Mouse (Mus musculus) ES-Bruce4 (cell line): ENCODE measurements around the gene Gab1. TPM values are rescaled to one million over a fixed set of nuclear protein-coding genes. Genes with fewer than 3 reads are reported as not detected.

Source experiments
- H3K27ac ChIP-seq: 2 replicates; pipeline ENCODE4 v1.5.1; 2012; ENCODE audit warnings: low read length, inconsistent platforms; ENCODE audit not compliant: insufficient read depth
- H3K27me3 ChIP-seq: 2 replicates; pipeline ENCODE4 v1.6.1; 2012; ENCODE audit warnings: mild to moderate bottlenecking, low read length, inconsistent platforms; ENCODE audit not compliant: control insufficient read depth, poor library complexity, insufficient read depth, severe bottlenecking
- H3K36me3 ChIP-seq: 2 replicates; pipeline ENCODE4 v1.6.1; 2012; ENCODE audit warnings: inconsistent platforms, mild to moderate bottlenecking, low read length, moderate library complexity; ENCODE audit not compliant: control insufficient read depth, poor library complexity, insufficient read depth, severe bottlenecking
- H3K4me1 ChIP-seq: one replicate; pipeline ENCODE4 v1.8.1; 2011; ENCODE audit warnings: low read length; ENCODE audit not compliant: control insufficient read depth, insufficient read depth
- H3K4me3 ChIP-seq: 2 replicates; pipeline ENCODE4 v1.5.1; 2011; ENCODE audit warnings: low read depth, mild to moderate bottlenecking, low read length
- H3K9ac ChIP-seq: 2 replicates; pipeline ENCODE4 v1.6.1; 2012; ENCODE audit warnings: low read depth, mild to moderate bottlenecking, inconsistent platforms; ENCODE audit not compliant: poor library complexity, severe bottlenecking
- H3K9me3 ChIP-seq: replicated peaks from 2 replicates; pipeline ENCODE4 v1.6.1; 2012; ENCODE audit warnings: mild to moderate bottlenecking, low read length, inconsistent platforms; ENCODE audit not compliant: control insufficient read depth, poor library complexity, insufficient read depth, severe bottlenecking
- CTCF ChIP-seq: IDR thresholded peaks from one replicate; pipeline ENCODE4 v1.8.1; 2011; ENCODE audit warnings: low read depth, low read length
- EP300 ChIP-seq: IDR thresholded peaks from 2 replicates; pipeline ENCODE4 v1.6.1; 2011; ENCODE audit warnings: low read depth, low read length; ENCODE audit not compliant: insufficient read depth
- POLR2A ChIP-seq: IDR thresholded peaks from one replicate; pipeline ENCODE4 v1.8.1; 2011; ENCODE audit warnings: low read length; ENCODE audit not compliant: insufficient read depth
- polyA plus RNA-seq: library from polyadenylated mRNA; stranded (reverse); fragments of >200 nt; gene quantifications from 2 replicates; pipeline ENCODE4 v1.2.4, GENCODE M21; 2011; ENCODE audit warnings: low read depth; ENCODE audit not compliant: missing spikeins, insufficient read depth, insufficient read length

The Gab1 gene
- polyA plus RNA-seq, 1 experiment = 158 TPM

DNA sequence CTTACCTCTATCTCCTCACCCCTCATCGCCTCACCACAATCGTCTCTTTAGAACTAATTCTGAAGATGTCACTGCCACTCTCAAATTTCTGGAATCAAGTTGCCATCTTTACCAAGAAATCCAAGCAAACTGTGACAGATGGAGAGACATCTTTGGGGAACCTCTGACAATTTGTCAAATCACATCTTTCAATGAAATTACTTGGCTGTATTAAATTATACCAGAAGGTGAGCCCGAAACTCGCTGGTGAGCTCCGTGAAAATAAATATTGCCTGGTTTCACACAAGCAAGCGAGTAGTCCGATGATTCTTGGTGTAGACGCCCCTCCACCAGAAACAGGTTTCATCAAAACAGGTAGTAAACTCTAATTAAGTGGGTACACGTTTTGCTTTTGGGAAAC, 2.2 kb downstream of the Gab1 start:
- Histone ChIP-seq H3K9ac (no peak overlapping the region), H3K36me3 (no peaks in the 10 kb centered on the region), H3K4me3 (no peak overlapping the region), H3K27ac (no peak overlapping the region), H3K9me3 (no peaks in the 10 kb centered on the region), H3K4me1 (peaks cover 5% of the 10 kb centered on the region), H3K27me3 (0 out of 2 replicates have a peak, but pooled peaks cover 5% of the 10 kb centered on the region)
- TF ChIP-seq CTCF (no peak), EP300 (no peak), POLR2A (no peak)

DNA sequence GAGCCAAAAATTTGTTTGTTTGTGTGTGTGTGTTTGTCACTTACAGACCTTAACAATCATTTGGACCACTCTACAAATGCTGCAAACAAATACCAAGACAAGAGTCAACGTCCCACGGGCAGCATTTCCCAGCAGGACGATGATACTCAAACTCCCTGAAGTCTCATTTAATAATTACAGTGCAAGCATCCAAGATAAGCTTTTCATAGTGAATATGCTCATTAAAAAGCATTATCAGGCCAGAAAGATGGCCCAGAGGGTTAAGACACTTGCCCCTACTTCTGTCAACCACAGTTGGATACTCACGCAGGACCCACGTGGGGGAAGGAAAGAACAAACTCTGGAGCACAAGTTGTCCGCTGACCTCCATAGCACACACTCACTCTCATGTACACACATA, 4.8 kb downstream of the Gab1 start:
- Histone ChIP-seq H3K36me3 (no peaks in the 10 kb centered on the region), H3K27ac (no peak overlapping the region), H3K4me3 (no peak overlapping the region), H3K9ac (no peak overlapping the region), H3K9me3 (no peaks in the 10 kb centered on the region), H3K27me3 (0 out of 2 replicates have a peak, but pooled peaks cover 5% of the 10 kb centered on the region), H3K4me1 (peaks cover 5% of the 10 kb centered on the region)
- TF ChIP-seq EP300 (no peak), POLR2A (no peak), CTCF (no peak)

DNA sequence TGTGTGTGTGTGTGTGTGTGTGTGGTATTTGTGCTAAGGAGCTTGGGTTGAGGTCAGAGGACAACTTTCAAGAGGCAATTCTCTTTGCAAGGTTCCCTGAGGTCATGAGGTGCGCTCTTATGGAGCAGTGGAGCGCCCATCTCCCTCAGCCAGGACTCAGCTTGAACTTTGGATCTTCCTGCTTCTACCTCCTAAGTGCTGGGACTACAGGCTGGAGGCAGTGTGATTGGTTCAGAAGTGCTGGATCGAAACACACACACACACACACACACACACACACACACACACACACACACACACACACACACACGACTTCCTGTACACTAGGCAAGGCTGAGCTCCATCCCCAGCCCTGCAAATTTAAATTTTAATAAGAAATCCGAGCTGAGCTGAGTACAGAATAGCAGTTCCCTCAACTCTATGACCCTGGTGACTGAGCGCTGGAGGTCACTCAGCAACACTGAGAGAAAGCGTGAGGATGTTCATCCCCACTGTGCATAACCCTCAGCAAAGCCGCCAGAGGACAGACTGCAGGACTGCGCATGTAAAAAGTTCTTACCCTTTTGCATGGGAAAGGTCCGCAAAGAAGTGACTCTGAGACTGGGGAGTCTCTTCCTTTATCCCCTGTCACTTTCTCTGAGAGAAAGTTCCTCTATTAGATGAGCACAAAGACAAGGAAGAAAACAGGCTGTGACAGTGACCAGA, 6.4 kb downstream of the Gab1 start:
- no peak overlapping the region for H3K4me3 ChIP-seq
- H3K36me3 ChIP-seq = no peaks in the 10 kb centered on the region
- H3K9me3 ChIP-seq = no peaks in the 10 kb centered on the region
- no peak for TF ChIP-seq POLR2A
- TF ChIP-seq CTCF = no peak
- no peak for TF ChIP-seq EP300
- no peak overlapping the region for H3K27ac ChIP-seq
- H3K9ac ChIP-seq = no peak overlapping the region; the same call in 1 of the 2 replicates
- H3K27me3 ChIP-seq = 0 out of 2 replicates have a peak, but pooled peaks cover 5% of the 10 kb centered on the region
- peaks cover 5% of the 10 kb centered on the region for H3K4me1 ChIP-seq

DNA sequence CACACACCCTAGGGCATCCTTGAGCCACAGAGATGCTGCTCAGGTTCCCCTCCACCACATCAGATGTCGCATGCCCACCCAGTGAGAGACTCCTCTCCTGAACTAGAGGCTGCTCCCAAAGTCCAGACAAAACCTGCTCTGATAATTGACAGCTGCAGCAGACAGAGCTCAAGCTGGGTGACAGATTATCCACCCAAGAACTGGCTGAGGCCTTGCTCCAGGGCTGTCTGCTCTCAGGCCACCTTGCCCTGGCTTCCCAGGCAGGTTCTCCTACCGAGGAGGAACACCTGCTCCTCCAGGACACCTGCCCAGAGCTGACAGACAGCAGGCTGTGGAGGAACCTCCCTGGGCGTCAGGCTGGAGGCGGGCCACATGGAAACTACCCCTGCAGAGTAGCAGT, 7.6 kb downstream of the Gab1 start:
- Histone ChIP-seq H3K9ac (no peak overlapping the region), H3K9me3 (no peaks in the 10 kb centered on the region), H3K4me1 (peaks cover 5% of the 10 kb centered on the region), H3K27me3 (0 out of 2 replicates have a peak, but pooled peaks cover under 1% of the 10 kb centered on the region), H3K4me3 (no peak overlapping the region), H3K27ac (no peak overlapping the region), H3K36me3 (no peaks in the 10 kb centered on the region)
- TF ChIP-seq CTCF (no peak), EP300 (no peak), POLR2A (no peak)

DNA sequence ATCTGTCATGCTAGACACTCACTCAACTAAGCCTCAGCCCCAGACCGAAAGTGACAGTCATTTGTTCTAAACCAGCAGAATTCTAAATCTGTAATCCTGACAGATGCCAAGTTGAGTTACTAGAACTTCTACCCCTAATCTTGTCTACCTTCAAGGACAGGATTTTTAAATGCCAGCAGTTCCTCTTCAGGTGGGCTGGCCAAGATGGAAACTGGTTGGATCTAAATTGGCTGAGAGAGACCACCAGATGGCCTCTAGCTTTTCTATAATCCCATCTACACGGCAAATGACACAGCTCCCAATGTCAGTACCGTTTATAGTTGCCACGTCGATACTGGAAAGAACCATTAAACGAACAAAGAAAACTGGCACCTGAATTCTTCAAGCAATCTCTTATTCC, 8.9 kb downstream of the Gab1 start:
- TF ChIP-seq EP300 (no peak), POLR2A (no peak), CTCF (no peak)
- H3K27me3 ChIP-seq = no peaks in the 10 kb centered on the region
- peaks cover 5% of the 10 kb centered on the region for H3K4me1 ChIP-seq
- H3K36me3 ChIP-seq = no peaks in the 10 kb centered on the region
- no peak overlapping the region for H3K4me3 ChIP-seq
- no peak overlapping the region for H3K9ac ChIP-seq
- no peaks in the 10 kb centered on the region for H3K9me3 ChIP-seq
- no peak overlapping the region for H3K27ac ChIP-seq

DNA sequence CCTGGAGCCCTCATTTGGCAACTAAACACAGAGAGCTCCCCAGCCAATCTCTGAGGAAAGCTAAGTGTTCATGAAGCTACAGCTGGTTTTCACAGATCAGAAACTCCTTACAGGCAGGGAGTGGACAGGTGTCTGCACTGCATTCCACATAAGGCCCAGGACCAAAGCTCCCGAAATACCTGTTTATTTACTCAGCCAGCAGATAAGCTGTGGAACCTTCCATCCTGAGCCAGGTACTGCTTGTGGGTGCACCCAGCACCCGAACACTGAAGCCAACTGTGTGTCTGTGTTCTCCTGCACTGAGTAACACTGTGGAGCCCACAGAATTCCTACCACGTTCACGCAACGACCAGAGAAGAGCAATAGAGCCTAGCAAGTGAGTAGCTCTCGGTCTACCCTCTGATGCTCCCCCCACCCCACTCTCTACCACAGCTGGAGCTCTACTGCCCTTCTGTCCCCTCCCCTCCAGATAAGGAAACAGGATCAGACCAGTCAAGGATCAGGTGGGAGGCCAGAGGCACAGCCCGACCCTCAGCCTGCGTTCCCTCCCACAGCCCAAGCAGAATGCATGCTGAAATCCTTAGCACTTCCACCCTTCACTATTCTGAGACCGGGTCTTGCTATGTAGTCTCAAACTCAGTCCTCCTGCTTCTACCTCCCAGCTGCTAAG, 9.6 kb downstream of the Gab1 start:
- no peak overlapping the region for H3K9ac ChIP-seq
- TF ChIP-seq POLR2A (no peak), CTCF (no peak), EP300 (no peak)
- H3K9me3 ChIP-seq = no peaks in the 10 kb centered on the region
- H3K4me3 ChIP-seq = no peak overlapping the region
- H3K36me3 ChIP-seq = no peaks in the 10 kb centered on the region
- no peak overlapping the region for H3K27ac ChIP-seq
- H3K27me3 ChIP-seq = no peaks in the 10 kb centered on the region
- peaks cover 5% of the 10 kb centered on the region for H3K4me1 ChIP-seq
